Mouse (Mus musculus): ENCODE data around the gene Sstr4.

DNA sequence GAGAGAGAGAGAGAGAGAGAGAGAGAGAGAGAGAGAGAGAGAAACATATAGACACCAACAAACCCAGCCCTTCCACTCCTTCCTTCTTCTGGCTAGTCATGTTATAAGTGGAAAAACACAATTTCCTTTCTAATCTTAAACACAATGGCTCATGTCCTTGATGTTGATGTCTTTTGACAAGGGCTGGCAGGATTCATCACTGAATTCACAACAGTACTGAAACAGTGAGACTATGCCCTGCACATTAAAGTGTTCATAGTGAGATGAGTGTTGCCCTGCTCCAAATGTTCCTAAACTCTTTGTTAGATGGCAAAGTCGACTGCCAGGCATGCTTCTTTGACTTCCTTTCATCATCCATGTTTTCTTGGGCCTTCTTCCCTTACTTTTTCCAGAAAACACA lies 29.9 kb upstream of the Sstr4 start:
- no peak for TF ChIP-seq GATA1 (IDR thresholded peaks at IDR 0.05; ENCODE audit: borderline replicate concordance, low read length)
- no peak for TF ChIP-seq FLI1 (IDR thresholded peaks at IDR 0.05; ENCODE audit: low read length)

Data from megakaryocyte, embryonic 14.5 days (primary cell).